ENCODE assay signal across 8 mouse cellular contexts in the genomic region with DNA sequence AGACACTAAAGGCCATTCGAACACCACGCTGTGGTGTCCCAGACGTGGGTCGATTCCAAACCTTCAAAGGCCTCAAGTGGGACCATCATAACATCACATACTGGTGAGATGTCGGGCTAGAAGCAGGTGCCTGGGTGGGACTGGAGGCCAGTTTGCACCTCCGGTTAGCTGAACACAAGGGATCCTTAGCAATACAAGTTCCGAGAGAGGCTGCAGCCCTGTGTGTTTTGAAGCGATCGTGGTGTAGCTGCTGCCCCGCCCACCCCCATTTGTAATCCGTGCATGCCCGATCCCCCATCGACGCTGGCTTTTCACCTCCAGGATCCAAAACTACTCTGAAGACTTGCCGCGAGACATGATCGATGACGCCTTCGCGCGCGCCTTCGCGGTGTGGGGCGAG. TPM values are rescaled to one million over a fixed set of nuclear protein-coding genes. Genes with fewer than 3 reads are reported as not detected.
DNase-seq lines count a peak whose midpoint lies in the region; ATAC-seq and TF ChIP-seq lines count a peak whose summit lies in the region.

No protein-coding gene starts in this region.

- no peak overlapping the region for H3K27ac ChIP-seq in ES-Bruce4 (ENCODE audit: insufficient read depth, low read length)
- no peak overlapping the region for H3K27ac ChIP-seq in hindbrain, embryonic 11.5 days (ENCODE audit: low read depth, low read length)
- 0 out of 2 replicates have a peak overlapping the region, but pooled peaks have one; percentile 3 for H3K27ac ChIP-seq in liver, postnatal 0 days (ENCODE audit: low read depth)

- no peaks in the 10 kb centered on the region for H3K36me3 ChIP-seq in ES-Bruce4 (ENCODE audit: control insufficient read depth, insufficient read depth, low read length, poor library complexity, severe bottlenecking)
- H3K36me3 ChIP-seq in hindbrain, embryonic 11.5 days (ENCODE audit: control insufficient read depth, insufficient read depth, low read length): no peaks in the 10 kb centered on the region
- no peaks in the 10 kb centered on the region for H3K36me3 ChIP-seq in liver, postnatal 0 days (replicated peaks; ENCODE audit: insufficient read depth, low read length)

- ATAC-seq in CD4-positive, CD25-positive, alpha-beta regulatory T cell, adult 4 months: no peak
- no peak for ATAC-seq in hindbrain, embryonic 11.5 days (ENCODE audit: low FRiP score)
- ATAC-seq in liver, postnatal 0 days: no peak

- TF ChIP-seq CTCF in ES-Bruce4 (IDR thresholded peaks at IDR 0.05; ENCODE audit: low read depth, low read length): no peak
- TF ChIP-seq CTCF in liver, postnatal 0 days (IDR thresholded peaks at IDR 0.05; ENCODE audit: low read depth): no peak

- 5% methylated on average over 25 of the region's 25 CpGs for WGBS in hindbrain, embryonic 11.5 days
- WGBS in liver, postnatal 0 days (ENCODE audit: insufficient replicate concordance): 7% methylated on average over 25 of the region's 25 CpGs

- H3K4me1 ChIP-seq in ES-Bruce4 (ENCODE audit: control insufficient read depth, insufficient read depth, low read length): peaks cover 6% of the 10 kb centered on the region
- no peaks in the 10 kb centered on the region; the same call in 1 of the 2 replicates for H3K4me1 ChIP-seq in hindbrain, embryonic 11.5 days (replicated peaks; ENCODE audit: control insufficient read depth, insufficient read depth, low read length)
- no peaks in the 10 kb centered on the region for H3K4me1 ChIP-seq in liver, postnatal 0 days (ENCODE audit: insufficient read depth)

- no peak for TF ChIP-seq POLR2A in ES-Bruce4 (IDR thresholded peaks at IDR 0.05; ENCODE audit: insufficient read depth, low read length)

- H3K9ac ChIP-seq in ES-Bruce4 (ENCODE audit: low read depth, poor library complexity, severe bottlenecking): no peak overlapping the region
- H3K9ac ChIP-seq in hindbrain, embryonic 11.5 days (ENCODE audit: low read depth, low read length): no peak overlapping the region
- H3K9ac ChIP-seq in liver, postnatal 0 days (replicated peaks): no peak overlapping the region

- H3K27me3 ChIP-seq in ES-Bruce4 (ENCODE audit: control insufficient read depth, insufficient read depth, low read length, poor library complexity, severe bottlenecking): no peaks in the 10 kb centered on the region
- H3K27me3 ChIP-seq in hindbrain, embryonic 11.5 days (ENCODE audit: control insufficient read depth, insufficient read depth, low read length): peaks cover 50% of the 10 kb centered on the region
- peaks cover 64% of the 10 kb centered on the region for H3K27me3 ChIP-seq in liver, postnatal 0 days (ENCODE audit: insufficient read depth, low read length)

- no peak overlapping the region; the same call in 1 of the 2 replicates for H3K4me2 ChIP-seq in hindbrain, embryonic 11.5 days (replicated peaks; ENCODE audit: low read depth, low read length)
- peak overlapping the region; percentile 29 for H3K4me2 ChIP-seq in liver, postnatal 0 days (ENCODE audit: low read depth, low read length)

- H3K9me3 ChIP-seq in ES-Bruce4 (replicated peaks; ENCODE audit: control insufficient read depth, insufficient read depth, low read length, poor library complexity, severe bottlenecking): no peaks in the 10 kb centered on the region
- H3K9me3 ChIP-seq in hindbrain, embryonic 11.5 days (ENCODE audit: control insufficient read depth, low read length): no peaks in the 10 kb centered on the region
- H3K9me3 ChIP-seq in liver, postnatal 0 days (ENCODE audit: low read length): no peaks in the 10 kb centered on the region

- H3K4me3 ChIP-seq in ES-Bruce4 (ENCODE audit: low read depth, low read length): peak overlapping the region; percentile 12
- H3K4me3 ChIP-seq in hindbrain, embryonic 11.5 days (ENCODE audit: low read depth, low read length): peak overlapping the region; percentile 22
- peak overlapping the region; percentile 30 for H3K4me3 ChIP-seq in liver, postnatal 0 days (ENCODE audit: low read depth, low read length)

- DNase-seq in CD4-positive, CD25-positive, alpha-beta regulatory T cell, adult 2 months (ENCODE audit: low read depth, low spot score): peak; percentile 52
- DNase-seq in hindbrain, embryonic 11.5 days (ENCODE audit: low spot score): no peak
- DNase-seq in liver, postnatal 0 days: no peak
- DNase-seq in retina, postnatal 1 day: no peak
- DNase-seq in gastrocnemius, postnatal 10 days: no peak
- no peak for DNase-seq in ovary, postnatal 36 days (ENCODE audit: low spot score)

- no peak for TF ChIP-seq EP300 in ES-Bruce4 (IDR thresholded peaks at IDR 0.05; ENCODE audit: insufficient read depth, low read depth, low read length)
- no peak for TF ChIP-seq EP300 in liver, postnatal 0 days (IDR thresholded peaks at IDR 0.05; ENCODE audit: low read depth)

RNA-seq across cellular contexts. Expression of a gene that starts 8.4 kb away (rescaled TPM):
- polyA plus RNA-seq in CD4-positive, CD25-positive, alpha-beta regulatory T cell, adult 4 months (2017; shearing (Covaris generic)): 1 to 10 TPM; 2.0 to 4.1 TPM
- 5.8 and 6.2 TPM in 2 replicates for polyA plus RNA-seq in ES-Bruce4 (2011; ENCODE audit: insufficient read depth, insufficient read length, low read depth, missing spikeins)
- 1.3 TPM in 2 replicates for polyA plus RNA-seq in hindbrain, embryonic 11.5 days (2014; fragmentation: Nextera tagmentation; extraction: Ambion mirVana)
- 15.8 and 17.2 TPM in 2 replicates for polyA plus RNA-seq in liver, postnatal 0 days (2015; fragmentation: Nextera tagmentation; extraction: Ambion mirVana)
- 10 to 100 TPM in 1 of 2 experiments, 1 to 10 TPM in 1; 1.2 to 96.6 TPM for total RNA-seq in gastrocnemius, postnatal 10 days (2021)

RNA-seq across cellular contexts. Expression of a gene that starts 11.6 kb away (rescaled TPM):
- under 1 TPM in 1 of 2 experiments, not detected in 1; 0.31 TPM for polyA plus RNA-seq in CD4-positive, CD25-positive, alpha-beta regulatory T cell, adult 4 months (2017; shearing (Covaris generic))
- 1.6 and 1.9 TPM in 2 replicates for polyA plus RNA-seq in ES-Bruce4 (2011; ENCODE audit: insufficient read depth, insufficient read length, low read depth, missing spikeins)
- polyA plus RNA-seq in hindbrain, embryonic 11.5 days (2014; fragmentation: Nextera tagmentation; extraction: Ambion mirVana): 7.4 and 7.5 TPM in 2 replicates
- 0.39 and 0.60 TPM in 2 replicates for polyA plus RNA-seq in liver, postnatal 0 days (2015; fragmentation: Nextera tagmentation; extraction: Ambion mirVana)
- total RNA-seq in gastrocnemius, postnatal 10 days (2021): 1 to 10 TPM; 1.4 to 1.5 TPM

RNA-seq across cellular contexts. Expression of a gene that starts 37.4 kb away (rescaled TPM):
- 1 to 10 TPM; 5.6 to 8.2 TPM for polyA plus RNA-seq in CD4-positive, CD25-positive, alpha-beta regulatory T cell, adult 4 months (2017; shearing (Covaris generic))
- polyA plus RNA-seq in ES-Bruce4 (2011; ENCODE audit: insufficient read depth, insufficient read length, low read depth, missing spikeins): 9.1 and 10.6 TPM in 2 replicates
- polyA plus RNA-seq in hindbrain, embryonic 11.5 days (2014; fragmentation: Nextera tagmentation; extraction: Ambion mirVana): 8.6 and 8.8 TPM in 2 replicates
- polyA plus RNA-seq in liver, postnatal 0 days (2015; fragmentation: Nextera tagmentation; extraction: Ambion mirVana): 2.1 and 2.5 TPM in 2 replicates
- 10 to 100 TPM in 1 of 2 experiments, 1 to 10 TPM in 1; 8.5 to 11.0 TPM for total RNA-seq in gastrocnemius, postnatal 10 days (2021)
